Mouse (Mus musculus) lung, adult 2 months (tissue): ENCODE measurements at regions not wholly inside any gene's neighbourhood (a gene's known extent, or its start where the extent isn't known, plus 50 kb on each side); places are given as distances from the start of the nearest gene placed in this dataset.

ENCODE experiments used
- CTCF ChIP-seq: fragments of 200-500 bp; IDR thresholded peaks from 2 replicates; pipeline ENCODE4 v1.5.1; 2011; ENCODE audit warnings: mild to moderate bottlenecking, low read length, control low read depth; ENCODE audit not compliant: insufficient read depth
- POLR2A ChIP-seq: fragments of 200-500 bp; IDR thresholded peaks from 2 replicates; pipeline ENCODE4 v1.6.1; 2011; ENCODE audit warnings: low read depth, mild to moderate bottlenecking, control low read depth, low read length, borderline replicate concordance; ENCODE audit errors: extremely low read depth

- TF ChIP-seq CTCF = no peak
- TF ChIP-seq POLR2A = no peak
Observed at GRCm38 (mm10) chr9:68476391-68476790, 177.2 kb upstream of the Rora start.
